ENCODE assay signal across 25 mouse cellular contexts in genomic region chr1:105738334-105738733, GRCm38 (mm10).
"Had no signal": no experiment of that assay in that cellular context is flagged by ENCODE, and none has a peak within 500 bp of the region (broad histone marks: within the 10 kb centered on the region; RNA-seq: fewer than 3 reads in every experiment).

No protein-coding gene starts in this region.

- H3K27me3 ChIP-seq: heart, embryonic 13.5 days; heart, embryonic 15.5 days; hindbrain, embryonic 13.5 days; hindbrain, embryonic 15.5 days; limb, embryonic 13.5 days; limb, embryonic 15.5 days; liver, embryonic 12.5 days had no signal

- H3K27ac ChIP-seq: heart, adult 2 months; heart, embryonic 13.5 days; heart, embryonic 15.5 days; hindbrain, embryonic 13.5 days; hindbrain, embryonic 15.5 days; hindbrain, postnatal 0 days; kidney, postnatal 0 days; limb, embryonic 13.5 days; limb, embryonic 15.5 days; liver, embryonic 12.5 days; liver, embryonic 14.5 days had no signal

- H3K4me2 ChIP-seq: heart, embryonic 11.5 days; heart, embryonic 13.5 days; heart, embryonic 15.5 days; hindbrain, embryonic 13.5 days; hindbrain, embryonic 15.5 days; limb, embryonic 13.5 days; limb, embryonic 15.5 days; liver, embryonic 12.5 days had no signal

- DNase-seq: gastrocnemius, postnatal 14 days; gastrocnemius, postnatal 36 days; heart, adult 11 months; heart, adult 2 months; heart, postnatal 14 days; heart, postnatal 36 days; kidney, adult 11 months; kidney, adult 8-10 months; kidney, postnatal 14 days; kidney, postnatal 36 days; layer of hippocampus, adult 9-11 months; layer of hippocampus, postnatal 36 days; left cerebral cortex, postnatal 4 days; lung, adult 18-20 months had no signal

- ATAC-seq: hindbrain, postnatal 0 days; liver, embryonic 12.5 days had no signal

- H3K4me1 ChIP-seq: heart, embryonic 13.5 days; heart, embryonic 15.5 days; hindbrain, embryonic 13.5 days; hindbrain, embryonic 15.5 days; limb, embryonic 13.5 days; limb, embryonic 15.5 days; liver, embryonic 12.5 days had no signal

- H3K9ac ChIP-seq: heart, embryonic 13.5 days; heart, embryonic 15.5 days; hindbrain, embryonic 13.5 days; hindbrain, embryonic 15.5 days; limb, embryonic 13.5 days; limb, embryonic 15.5 days; liver, embryonic 12.5 days; liver, embryonic 14.5 days had no signal

- H3K9me3 ChIP-seq: heart, embryonic 13.5 days; heart, embryonic 15.5 days; hindbrain, embryonic 13.5 days; hindbrain, embryonic 15.5 days; limb, embryonic 13.5 days; limb, embryonic 15.5 days; liver, embryonic 12.5 days had no signal

- H3K4me3 ChIP-seq: heart, adult 2 months; heart, embryonic 13.5 days; heart, embryonic 15.5 days; hindbrain, embryonic 13.5 days; hindbrain, embryonic 15.5 days; limb, embryonic 13.5 days; limb, embryonic 15.5 days; liver, embryonic 12.5 days had no signal
